Mouse (Mus musculus): ENCODE measurements at regions not wholly inside any gene's neighbourhood (a gene's known extent, or its start where the extent isn't known, plus 50 kb on each side); places are given as distances from the start of the nearest gene placed in this dataset.
A peak's percentile ranks its signal among the peaks of the same experiment; 100 is the strongest.
"Not testable (repeated sequence)": the region's sequence is repeated elsewhere in the genome, so short reads cannot be mapped to it uniquely, and the experiment has no call there.

DNA sequence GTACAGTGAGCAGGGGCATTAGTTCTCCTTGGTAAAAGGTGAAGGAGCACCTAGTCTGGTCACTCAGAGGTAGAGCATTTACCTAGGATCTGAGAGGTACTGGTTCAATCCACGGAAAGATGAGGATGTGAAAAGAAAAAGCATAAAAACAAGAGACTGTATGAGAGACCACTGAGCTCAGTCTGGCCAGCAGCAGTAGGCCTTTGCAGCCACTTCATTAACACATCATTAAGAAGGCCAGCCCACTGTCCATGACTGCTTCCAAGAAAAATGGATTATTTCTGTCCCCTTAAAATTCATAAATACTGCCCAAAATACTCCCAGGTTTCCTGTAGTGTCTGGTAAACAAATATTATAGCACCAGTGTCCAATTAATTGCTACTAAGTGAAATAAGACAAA is 499.3 kb upstream of the 4930578C19Rik start:
- no peak for DNase-seq (ENCODE audit: low spot score in 2 of 2)

DNA sequence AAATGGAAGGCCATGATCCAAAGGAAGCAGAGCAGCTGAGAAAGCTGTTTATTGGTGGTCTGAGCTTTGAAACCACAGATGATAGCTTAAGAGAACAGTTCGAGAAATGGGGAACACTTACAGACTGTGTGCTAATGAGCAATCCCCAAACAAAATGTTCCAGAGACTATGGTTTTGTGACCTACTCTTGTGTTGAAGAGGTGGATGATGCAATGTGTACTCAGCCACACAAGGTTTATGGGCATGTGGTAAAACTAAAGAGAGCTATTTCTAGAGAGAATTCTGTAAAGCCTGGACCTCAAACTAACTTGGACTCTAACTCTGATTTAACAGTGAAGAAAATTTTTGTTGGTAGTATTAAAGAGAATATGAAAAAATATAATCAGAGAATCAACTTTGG is 481.4 kb upstream of the 4930578C19Rik start:
- DNase-seq (ENCODE audit: low spot score in 2 of 2) = no peak

DNA sequence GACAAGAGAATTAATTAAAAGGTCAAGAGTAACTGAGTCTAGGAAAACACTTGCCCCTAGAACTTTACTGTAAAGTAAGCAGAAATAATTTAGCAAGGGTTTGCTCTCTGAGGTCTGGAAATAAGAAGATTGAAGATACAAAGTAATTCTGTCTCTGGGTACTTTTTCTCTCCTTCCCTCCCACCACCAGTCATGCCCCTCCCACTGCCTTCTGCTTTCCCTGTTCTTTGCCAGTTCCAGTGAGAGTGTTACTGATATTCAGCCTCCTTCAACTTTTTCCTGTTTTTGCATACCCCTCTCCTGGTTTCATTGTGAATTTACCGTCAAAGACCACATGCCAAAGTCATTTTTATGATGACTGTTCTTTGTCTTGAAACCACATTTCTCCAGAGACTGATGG is 472.1 kb upstream of the 4930578C19Rik start:
- no peak for DNase-seq (ENCODE audit: low spot score in 2 of 2)

DNA sequence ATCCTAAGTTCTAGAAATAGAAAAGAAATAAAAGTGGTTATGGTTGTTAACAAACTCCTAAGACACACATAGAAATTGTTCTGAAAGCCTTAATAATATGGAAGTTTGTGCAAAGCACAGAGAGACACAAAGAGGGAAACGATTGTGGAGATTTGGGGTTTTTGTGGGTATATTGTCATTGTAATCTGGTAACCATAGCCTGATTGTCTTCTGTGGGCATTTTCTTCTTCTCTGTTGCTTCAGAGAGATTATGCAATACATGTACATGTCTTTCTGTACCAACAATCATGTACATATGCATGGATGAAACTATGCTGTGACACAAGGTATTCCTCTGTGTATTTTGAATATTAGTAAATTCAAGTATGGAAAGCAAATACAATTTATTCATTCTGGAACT is 461.9 kb upstream of the 4930578C19Rik start:
- no peak for DNase-seq (ENCODE audit: low spot score in 2 of 2)

DNA sequence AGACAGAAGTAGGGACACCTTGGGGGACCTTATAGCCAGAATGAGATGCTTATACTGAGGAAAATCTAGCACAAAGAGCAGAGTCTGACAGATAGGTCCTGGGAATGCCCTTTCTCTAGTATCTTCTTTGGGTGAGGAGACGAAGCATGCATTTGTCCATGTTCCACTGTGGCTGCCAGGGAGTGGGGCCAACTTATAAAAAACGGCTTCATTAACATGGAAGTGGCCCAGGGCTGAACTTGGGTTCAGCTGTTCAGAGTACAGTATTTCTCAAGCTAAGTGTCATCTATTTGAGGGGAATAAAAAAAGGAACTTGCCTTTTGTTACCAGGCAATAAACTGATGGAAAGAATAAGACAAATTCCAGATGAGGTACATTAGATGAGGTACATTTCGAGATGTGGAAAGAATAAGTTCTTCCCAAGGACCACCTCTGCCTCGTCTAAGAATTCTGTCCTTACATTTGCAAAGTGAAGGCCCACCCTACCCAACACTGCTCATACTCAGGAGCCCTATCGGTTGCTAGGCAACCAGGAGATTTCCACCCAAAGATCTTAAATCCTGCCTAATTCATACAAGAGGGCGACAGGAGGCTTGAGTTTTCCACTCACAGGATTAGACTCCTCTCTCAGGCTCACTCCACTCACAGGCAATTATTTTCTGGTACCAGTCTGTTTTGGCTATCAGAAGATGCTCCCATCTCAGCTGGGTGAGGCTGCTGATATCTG is 460.3 kb upstream of the 4930578C19Rik start:
- DNase-seq (ENCODE audit: low spot score in 2 of 2) = no peak

DNA sequence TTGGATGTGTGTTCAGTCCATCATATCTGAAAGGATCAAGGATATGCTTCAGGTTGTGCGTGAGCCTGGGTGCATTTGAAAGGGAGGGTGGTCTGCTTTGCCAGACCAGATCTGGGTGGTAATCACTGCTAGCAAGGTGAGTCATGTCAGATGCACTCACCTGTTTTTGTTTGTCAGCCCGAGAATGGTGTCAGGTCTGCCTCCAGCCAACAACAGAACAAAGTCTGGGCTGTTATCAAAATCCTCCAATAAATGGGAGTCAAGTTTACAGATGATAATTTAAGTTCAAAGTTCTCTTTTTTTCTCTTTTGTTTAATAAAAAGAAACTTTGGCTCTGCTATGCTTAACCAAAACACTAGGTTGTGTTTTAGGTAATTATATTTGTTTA is 421.6 kb upstream of the 4930578C19Rik start:
- no peak for DNase-seq (ENCODE audit: low spot score in 2 of 2)

DNA sequence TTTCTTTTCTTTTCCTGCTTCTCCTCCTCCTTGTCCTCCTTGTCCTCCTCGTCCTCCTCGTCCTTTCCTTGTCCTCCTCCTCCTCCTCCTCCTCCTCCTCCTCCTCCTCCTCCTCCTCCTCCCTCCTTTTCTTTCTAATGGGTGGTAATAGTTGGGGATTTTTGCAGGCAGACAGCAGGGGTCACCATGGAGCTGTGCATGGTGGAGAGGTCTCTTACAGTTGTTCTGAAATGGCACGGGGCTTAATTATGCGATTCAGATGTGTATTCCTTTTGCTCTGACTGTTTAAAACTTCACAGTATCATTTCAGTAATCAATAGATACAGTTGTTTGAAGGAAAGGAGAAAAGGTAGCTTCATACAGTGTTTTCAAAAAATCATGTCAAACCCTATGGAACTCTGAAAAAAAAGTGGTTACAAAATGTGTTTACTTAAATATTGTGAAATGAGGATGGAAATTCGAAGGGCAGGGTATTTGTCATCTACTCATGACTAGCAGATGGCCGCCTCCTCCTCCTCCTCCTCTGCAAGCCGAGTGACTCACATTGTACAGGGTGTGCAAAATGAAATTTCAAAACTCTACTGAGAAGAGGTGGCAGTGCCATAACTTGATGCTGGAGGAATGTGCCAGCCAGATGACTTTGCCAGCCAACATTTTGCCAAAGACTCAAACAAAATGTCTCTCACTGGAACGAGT is 421.0 kb upstream of the 4930578C19Rik start:
- peak; percentile 17 to 38 for DNase-seq (ENCODE audit: low spot score in 2 of 2)

DNA sequence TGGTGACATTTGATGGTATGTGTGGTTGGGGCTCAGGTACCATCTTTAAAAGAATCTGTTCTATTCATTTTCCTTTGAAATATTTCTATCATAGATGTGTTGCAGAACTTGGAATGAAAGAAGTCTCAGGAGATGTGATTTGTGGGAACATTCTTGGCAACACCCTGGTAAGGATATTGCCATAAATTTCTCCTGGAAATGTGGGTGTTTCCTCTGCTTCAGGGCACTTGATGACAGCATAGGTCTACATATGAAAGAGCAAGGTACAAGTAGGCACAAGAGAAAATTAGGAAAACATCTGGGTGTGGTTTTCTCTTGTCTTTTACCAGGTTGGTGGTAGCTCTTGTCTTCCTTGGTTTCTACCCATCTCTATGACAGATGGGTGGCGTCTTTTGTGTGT is 414.5 kb upstream of the 4930578C19Rik start:
- DNase-seq (ENCODE audit: low spot score in 2 of 2) = no peak

DNA sequence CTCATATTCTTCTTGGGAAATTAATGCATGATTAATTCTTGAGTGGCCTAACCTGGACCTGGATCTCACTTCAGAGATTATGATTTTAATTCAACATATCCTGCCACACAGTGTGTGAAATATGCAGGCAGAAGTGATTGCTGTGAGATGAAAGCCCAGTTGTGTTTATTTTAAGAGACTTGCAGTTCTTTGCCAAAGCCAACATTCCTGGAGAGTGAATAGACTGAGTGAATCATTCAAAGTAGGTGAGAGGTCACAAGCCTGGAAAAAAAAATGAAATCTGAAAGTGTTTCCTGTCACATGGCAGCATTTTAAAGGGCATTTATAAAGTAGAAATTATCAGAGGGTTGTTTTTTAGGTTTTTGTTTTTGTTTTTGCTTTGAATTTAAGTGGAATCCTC is 412.9 kb upstream of the 4930578C19Rik start:
- DNase-seq (ENCODE audit: low spot score in 2 of 2) = no peak

DNA sequence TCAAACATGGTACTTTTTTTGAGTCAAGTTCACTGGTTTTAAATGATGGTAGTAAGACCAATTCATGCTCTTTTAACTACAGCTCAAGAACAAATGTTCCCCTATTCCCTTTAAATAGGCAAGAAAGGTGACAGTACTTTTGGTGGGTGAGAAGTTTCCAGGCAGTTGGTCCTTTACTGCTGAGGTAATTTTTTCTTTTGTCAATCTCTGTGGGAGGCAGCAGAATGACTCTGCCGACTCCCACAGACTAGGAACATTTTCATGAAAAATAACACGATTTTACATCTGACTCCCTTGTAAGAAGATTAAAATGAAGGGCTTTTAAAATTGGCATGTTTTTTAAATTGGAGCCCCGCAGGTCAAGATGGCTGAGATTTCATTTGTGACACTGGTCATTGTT is 377.5 kb upstream of the 4930578C19Rik start:
- no peak for DNase-seq (ENCODE audit: low spot score in 2 of 2)

DNA sequence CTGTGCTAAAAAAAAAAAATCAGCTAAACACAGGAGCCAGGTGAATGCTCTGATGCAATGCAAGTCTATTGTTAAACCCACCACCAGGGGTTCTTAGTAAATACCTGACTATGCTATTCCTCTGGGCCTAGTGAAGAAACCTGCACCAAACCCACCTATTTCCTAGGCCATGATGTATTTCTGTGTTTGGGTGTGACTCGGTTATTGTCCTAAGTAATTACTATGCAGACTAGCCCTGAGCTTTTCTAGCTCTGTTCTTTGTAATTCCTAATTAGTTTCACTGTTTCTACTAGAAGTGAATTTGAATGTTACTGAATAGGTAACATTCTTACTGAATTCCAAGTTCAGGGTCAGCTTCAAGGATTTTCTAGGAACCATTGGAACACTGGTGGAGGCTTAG is 363.8 kb upstream of the 4930578C19Rik start:
- not testable (repeated sequence) for DNase-seq (ENCODE audit: low spot score in 2 of 2)

DNA sequence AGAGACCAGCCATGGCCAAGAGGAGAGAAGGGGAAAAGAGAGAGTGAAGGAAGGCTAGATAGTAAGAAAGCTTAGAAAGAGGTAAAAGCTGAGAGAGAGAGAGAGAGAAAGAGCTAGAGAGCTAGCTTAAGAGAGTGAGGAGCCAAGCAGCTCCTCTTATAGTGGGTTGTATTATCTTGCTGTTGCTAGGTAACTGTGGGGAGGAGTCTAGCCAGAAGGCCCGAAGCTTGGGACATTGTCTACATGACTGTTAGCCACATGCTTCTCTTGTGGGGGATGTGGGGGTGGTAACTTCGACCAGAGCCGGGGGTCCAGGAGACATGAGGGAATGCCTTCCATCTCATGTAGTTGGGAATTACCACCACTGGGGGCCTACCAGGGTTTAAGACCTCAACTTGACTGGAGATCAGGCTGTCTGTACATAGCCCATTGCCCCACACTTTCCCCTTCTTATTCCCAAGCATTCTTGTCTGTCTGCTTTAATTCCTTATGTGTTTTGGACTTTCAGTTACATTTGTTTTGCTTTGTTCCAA is 353.3 kb upstream of the 4930578C19Rik start:
- no peak for DNase-seq (ENCODE audit: low spot score in 2 of 2)
